Mouse (Mus musculus) testis, adult 2 months (tissue): ENCODE results near the gene Pepd.

Experiments used
- CTCF ChIP-seq: fragments of 200-500 bp; IDR thresholded peaks from 2 replicates; pipeline ENCODE4 v1.5.1; 2012; ENCODE audit warnings: low read depth, mild to moderate bottlenecking, inconsistent platforms, low read length, moderate library complexity; ENCODE audit not compliant: control insufficient read depth, insufficient read depth, insufficient replicate concordance
- POLR2A ChIP-seq: fragments of 200-500 bp; IDR thresholded peaks from 2 replicates; pipeline ENCODE4 v1.6.1; 2012; ENCODE audit warnings: low read depth, mild to moderate bottlenecking, inconsistent platforms, low read length, moderate library complexity; ENCODE audit not compliant: control insufficient read depth

DNA sequence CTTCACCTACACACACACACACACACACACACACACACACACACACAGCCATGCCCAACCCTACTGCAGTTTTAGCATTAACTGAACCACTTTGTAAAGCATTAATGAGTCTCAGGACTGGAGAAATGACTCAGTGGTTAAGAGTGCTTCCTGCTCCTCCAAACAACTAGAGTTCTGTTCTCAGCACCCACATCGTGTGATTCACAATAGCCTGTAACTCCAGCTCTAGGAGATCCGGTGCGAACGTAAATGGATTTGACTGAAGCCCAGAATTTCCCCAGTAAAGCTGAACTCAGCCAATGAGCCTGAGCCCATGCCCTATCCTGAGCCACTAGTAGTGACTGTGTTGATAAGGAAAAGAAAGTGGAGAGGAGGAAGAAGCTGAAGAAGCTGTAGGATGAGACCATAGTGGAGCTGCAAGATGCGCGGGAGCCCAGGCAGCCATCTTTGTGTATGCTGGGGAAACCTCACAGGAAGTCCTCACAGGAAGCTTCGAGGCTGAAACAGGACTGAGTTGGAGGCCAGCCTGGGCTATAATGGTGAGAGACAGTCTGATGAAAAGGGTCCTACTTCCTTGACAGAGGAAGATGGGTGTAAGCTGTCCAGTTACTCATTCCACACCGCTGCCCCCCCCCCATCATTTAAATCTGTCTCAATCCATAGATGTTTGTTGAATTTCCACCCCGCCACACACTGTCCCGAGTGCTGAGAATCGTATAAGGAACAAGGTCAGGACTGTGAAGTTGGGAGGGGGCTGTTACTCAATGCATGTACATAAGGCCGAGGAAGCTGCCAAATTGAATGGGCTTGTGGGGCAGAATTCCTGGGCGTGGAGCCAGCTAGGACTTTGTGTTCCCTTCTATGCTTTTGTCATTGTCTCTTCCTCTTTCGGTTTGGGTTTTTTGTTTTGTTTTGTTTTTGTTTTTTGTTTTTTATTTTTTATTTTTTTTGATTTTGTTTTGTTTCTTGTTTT lies 152.4 kb downstream of the Pepd start:
- TF ChIP-seq POLR2A = no peak
- no peak for TF ChIP-seq CTCF
